Mouse (Mus musculus) hindbrain, postnatal 0 days (tissue): ENCODE data around the gene Vps8. TPM values are rescaled to one million over a fixed set of nuclear protein-coding genes. Genes with fewer than 3 reads are reported as not detected.

ENCODE experiments used
- ATAC-seq: fragments of 200-750 bp; cut with Nextera tagmentation; 2 replicates; pipeline ENCODE4 v1.8.0; 2017; ENCODE audit warnings: mild to moderate bottlenecking, moderate TSS enrichment, moderate library complexity
- DNase-seq: peaks from one replicate; pipeline ENCODE4 v3.0.0-alpha.2; 2015; ENCODE audit warnings: low spot score
- H3K27ac ChIP-seq: fragments of 300-500 bp; sonication (generic); 2 replicates; pipeline ENCODE4 v1.5.1; 2014; ENCODE audit warnings: mild to moderate bottlenecking
- H3K27me3 ChIP-seq: fragments of 300-500 bp; sonication (generic); 2 replicates; pipeline ENCODE4 v1.6.1; 2014; ENCODE audit warnings: low read length, mixed read lengths; ENCODE audit not compliant: insufficient read depth
- H3K36me3 ChIP-seq: fragments of 300-500 bp; sonication (generic); 2 replicates; pipeline ENCODE4 v1.6.1; 2014; ENCODE audit warnings: low read length, mixed read lengths; ENCODE audit not compliant: insufficient read depth
- H3K4me1 ChIP-seq: fragments of 300-500 bp; sonication (generic); 2 replicates; pipeline ENCODE4 v1.6.1; 2014; ENCODE audit warnings: antibody characterized with exemption, low read length, mixed read lengths; ENCODE audit not compliant: insufficient read depth
- H3K4me2 ChIP-seq: fragments of 300-500 bp; sonication (generic); 2 replicates; pipeline ENCODE4 v1.6.1; 2014; ENCODE audit warnings: low read depth, mild to moderate bottlenecking, low read length, moderate library complexity, mixed read lengths
- H3K4me3 ChIP-seq: fragments of 300-500 bp; sonication (generic); 2 replicates; pipeline ENCODE4 v1.5.1; 2014; ENCODE audit warnings: low read length
- H3K9ac ChIP-seq: fragments of 300-500 bp; sonication (generic); replicated peaks from 2 replicates; pipeline ENCODE4 v1.6.1; 2014; ENCODE audit warnings: mild to moderate bottlenecking, low read length, moderate library complexity, mixed read lengths
- H3K9me3 ChIP-seq: fragments of 300-500 bp; sonication (generic); 2 replicates; pipeline ENCODE4 v1.6.1; 2016; ENCODE audit warnings: low read length, mixed read lengths
- CTCF ChIP-seq: IDR thresholded peaks from 2 replicates; pipeline ENCODE4 v1.5.1; 2016; ENCODE audit warnings: antibody characterized with exemption, control low read depth, low read depth
- WGBS: fragments of 180-500 bp; shearing (Covaris S2); extraction: QIAGEN DNeasy Blood & Tissue Kit; methylation state at CpG from one replicate; pipeline ENCODE4 v1.1.7; 2014; 5-methylcytosine and 5-hydroxymethylcytosine counted together
- polyA plus RNA-seq: library from polyadenylated mRNA; unstranded; fragments of >200 nt; fragmentation: Nextera tagmentation; extraction: Ambion mirVana; gene quantifications from 2 replicates; pipeline ENCODE4 v1.2.1, GENCODE M21; 2015
- total RNA-seq: library from RNA; depleted of rRNA; stranded (reverse); fragments of >200 nt; gene quantifications from 2 replicates; pipeline ENCODE4 v1.2.3, GENCODE M21; 2014

The Vps8 gene
- total and polyA plus RNA-seq, 2 experiments from 2014 or later = 21.2 to 39.9 TPM

DNA sequence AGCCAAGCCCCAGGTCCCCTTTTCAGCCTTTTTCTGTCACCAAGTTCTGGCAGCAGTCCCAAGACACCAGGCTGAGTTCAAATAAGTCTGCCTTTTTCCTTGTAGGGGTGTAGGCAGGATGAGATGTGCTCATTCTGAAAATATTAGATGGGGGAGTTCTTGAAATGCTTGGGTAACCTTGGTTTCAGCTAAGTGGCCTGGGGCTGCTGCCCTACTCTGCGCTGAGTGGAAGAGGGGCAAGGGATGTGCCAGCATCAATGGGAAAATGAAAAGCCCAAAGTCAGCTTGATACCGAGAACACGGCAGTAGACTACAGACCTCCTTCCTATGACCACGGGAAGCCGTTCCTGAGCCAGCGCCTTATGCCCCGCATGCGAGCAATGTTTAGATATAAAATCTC, 7.8 kb upstream of the Vps8 start:
- DNase-seq (no peak), ATAC-seq (no peak)
- H3K9ac ChIP-seq = no peak overlapping the region
- no peaks in the 10 kb centered on the region for H3K36me3 ChIP-seq
- no peak overlapping the region for H3K4me3 ChIP-seq
- no peak overlapping the region for H3K27ac ChIP-seq
- no peaks in the 10 kb centered on the region for H3K9me3 ChIP-seq
- 93% methylated on average over 8 of the region's 8 CpGs for WGBS
- no peak overlapping the region for H3K4me2 ChIP-seq
- no peaks in the 10 kb centered on the region for H3K4me1 ChIP-seq
- no peaks in the 10 kb centered on the region for H3K27me3 ChIP-seq
- TF ChIP-seq CTCF = no peak

DNA sequence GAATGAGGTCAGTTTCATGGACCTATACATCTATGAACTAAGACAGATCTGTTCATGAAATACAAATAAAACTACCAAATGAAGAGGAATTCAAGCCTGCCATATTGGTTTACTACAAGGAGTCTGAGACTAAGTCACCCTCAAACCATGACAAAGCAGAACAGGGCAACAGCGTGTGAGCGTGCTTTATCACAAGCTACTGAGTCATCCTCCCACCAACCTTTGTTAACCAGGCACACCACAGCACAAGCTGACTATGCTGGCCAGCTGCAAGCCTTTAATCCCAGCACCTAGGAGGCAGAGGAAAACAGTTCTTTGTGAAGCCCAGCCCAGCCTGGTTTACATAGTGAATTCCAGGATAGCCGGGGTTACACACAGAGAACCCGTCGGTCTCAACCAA, 4.9 kb upstream of the Vps8 start:
- no peaks in the 10 kb centered on the region for H3K4me1 ChIP-seq
- no peak for TF ChIP-seq CTCF

DNA sequence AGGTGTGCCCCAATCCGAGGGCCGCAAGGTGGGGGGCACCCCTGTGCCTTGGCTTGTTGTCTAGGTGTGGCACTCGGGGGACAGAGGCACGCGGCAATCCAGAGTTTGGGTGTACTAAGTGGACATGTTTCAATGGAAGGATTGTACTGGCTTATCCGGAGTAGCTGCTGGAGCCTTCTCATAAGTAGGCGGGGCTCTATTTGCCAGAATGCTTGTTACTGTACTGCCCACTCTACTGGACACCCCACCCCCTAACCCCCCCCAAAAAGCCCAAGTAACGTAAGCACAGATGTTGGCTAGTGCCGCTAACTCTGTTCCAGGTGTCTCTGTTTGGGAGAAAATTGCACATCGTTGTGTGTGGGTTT, 610 bp downstream of the Vps8 start:
- Histone ChIP-seq H3K4me1 (peaks cover 3% of the 10 kb centered on the region; the same call in 1 of the 2 replicates), H3K27ac (peak overlapping the region; percentile 69; the same call in 1 of the 2 replicates), H3K9ac (peak overlapping the region; percentile 80), H3K4me2 (peak overlapping the region; percentile 98), H3K9me3 (no peaks in the 10 kb centered on the region), H3K27me3 (no peaks in the 10 kb centered on the region), H3K4me3 (peak overlapping the region; percentile 87), H3K36me3 (no peaks in the 10 kb centered on the region)
- ATAC-seq (peak; percentile 74), DNase-seq (peak; percentile 44)
- no peak for TF ChIP-seq CTCF
- WGBS = 1% methylated on average over 10 of the region's 10 CpGs

More for the DNA sequence above, 4.9 kb upstream of the Vps8 start:
- H3K4me2 ChIP-seq = no peak overlapping the region
- H3K9me3 ChIP-seq = no peaks in the 10 kb centered on the region
- DNase-seq (no peak), ATAC-seq (no peak)
- H3K4me3 ChIP-seq = no peak overlapping the region
- 53% methylated on average over 5 of the region's 5 CpGs for WGBS
- H3K36me3 ChIP-seq = no peaks in the 10 kb centered on the region
- no peak overlapping the region for H3K9ac ChIP-seq
- no peak overlapping the region for H3K27ac ChIP-seq
- no peaks in the 10 kb centered on the region for H3K27me3 ChIP-seq

DNA sequence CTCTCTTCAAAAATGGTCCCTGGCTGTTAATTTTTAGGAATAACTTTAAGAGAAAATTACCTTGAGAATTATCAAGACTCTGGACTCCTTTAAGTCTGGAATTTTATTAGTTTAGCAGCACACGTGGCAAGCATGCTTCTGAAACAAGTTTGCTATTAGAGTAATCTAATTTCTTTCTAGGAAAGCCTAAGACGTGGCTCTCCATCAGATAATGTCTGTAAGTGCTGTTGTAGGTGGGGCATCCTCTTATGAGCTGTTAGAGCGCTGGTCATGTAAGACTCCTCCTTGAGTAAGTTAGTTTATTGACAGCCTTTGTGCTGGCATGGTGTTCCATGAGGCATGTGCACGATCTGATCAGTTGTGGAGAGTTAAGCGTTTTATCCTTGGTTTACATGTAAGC, 5.2 kb downstream of the Vps8 start:
- Histone ChIP-seq H3K9ac (no peak overlapping the region), H3K9me3 (no peaks in the 10 kb centered on the region), H3K4me1 (peaks cover 3% of the 10 kb centered on the region; the same call in 1 of the 2 replicates), H3K36me3 (no peaks in the 10 kb centered on the region), H3K27ac (no peak overlapping the region), H3K4me2 (no peak overlapping the region), H3K4me3 (no peak overlapping the region), H3K27me3 (no peaks in the 10 kb centered on the region)
- TF ChIP-seq CTCF = no peak
- 85% methylated on average over 5 of the region's 5 CpGs for WGBS
- no peak for DNase-seq
- no peak for ATAC-seq

DNA sequence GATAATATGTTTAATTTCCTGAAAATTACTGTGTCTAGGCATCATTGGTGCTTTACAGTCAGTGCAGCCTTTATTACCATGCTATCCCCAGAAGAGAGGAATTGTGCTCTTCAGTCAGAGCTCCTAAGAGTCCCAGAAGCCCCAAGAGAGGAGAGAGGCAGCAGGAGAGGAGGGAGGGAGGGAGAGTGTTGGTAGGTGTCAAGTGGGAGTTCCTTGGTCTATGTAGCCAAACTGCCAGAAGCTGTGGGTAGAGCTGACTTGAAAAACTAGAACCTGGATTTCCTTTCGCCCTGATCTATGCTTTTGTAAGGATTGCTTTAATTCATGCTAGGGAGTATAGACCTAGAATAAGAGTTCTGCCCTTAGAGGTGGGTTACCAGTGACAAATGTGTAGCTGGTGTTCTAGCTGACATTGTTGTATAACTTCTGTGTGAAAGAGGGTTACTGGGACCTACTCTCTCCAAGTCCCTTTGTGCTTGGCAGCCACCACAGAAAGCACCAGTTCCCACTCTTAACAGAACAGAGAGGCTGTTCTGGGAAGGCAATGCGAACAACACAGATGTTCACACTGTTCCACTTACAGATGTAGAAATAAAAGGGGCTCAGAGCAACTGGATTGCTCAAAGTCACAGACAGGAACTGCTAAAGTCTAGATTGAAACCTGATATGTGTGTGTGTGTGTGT, 7.6 kb downstream of the Vps8 start:
- ATAC-seq (no peak), DNase-seq (no peak)
- Histone ChIP-seq H3K4me1 (no peaks in the 10 kb centered on the region), H3K4me3 (no peak overlapping the region), H3K9ac (no peak overlapping the region), H3K36me3 (no peaks in the 10 kb centered on the region), H3K27me3 (no peaks in the 10 kb centered on the region), H3K4me2 (no peak overlapping the region), H3K27ac (no peak overlapping the region), H3K9me3 (no peaks in the 10 kb centered on the region)
- TF ChIP-seq CTCF = no peak
- WGBS = 91% methylated on average over 2 of the region's 2 CpGs

DNA sequence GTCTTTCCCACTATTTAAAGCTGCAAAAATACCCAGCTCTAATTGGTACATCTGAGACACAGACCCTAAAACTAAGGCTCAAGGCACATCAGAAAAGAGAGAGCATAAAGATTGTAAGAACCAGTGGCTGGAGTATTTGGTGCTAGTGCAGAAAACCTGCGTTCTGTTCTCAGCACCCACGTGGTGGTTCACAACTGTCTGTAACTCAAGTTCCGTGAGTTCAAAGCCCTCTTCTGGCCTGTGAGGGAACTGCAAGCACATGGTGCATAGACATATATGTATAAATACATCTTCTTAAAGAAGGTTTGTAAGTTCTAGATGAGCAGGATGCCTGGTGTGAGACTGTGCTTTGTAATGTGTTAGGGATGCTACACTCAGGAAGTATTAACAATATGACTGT, 8.7 kb downstream of the Vps8 start:
- H3K27ac ChIP-seq = no peak overlapping the region
- no peak for DNase-seq

DNA sequence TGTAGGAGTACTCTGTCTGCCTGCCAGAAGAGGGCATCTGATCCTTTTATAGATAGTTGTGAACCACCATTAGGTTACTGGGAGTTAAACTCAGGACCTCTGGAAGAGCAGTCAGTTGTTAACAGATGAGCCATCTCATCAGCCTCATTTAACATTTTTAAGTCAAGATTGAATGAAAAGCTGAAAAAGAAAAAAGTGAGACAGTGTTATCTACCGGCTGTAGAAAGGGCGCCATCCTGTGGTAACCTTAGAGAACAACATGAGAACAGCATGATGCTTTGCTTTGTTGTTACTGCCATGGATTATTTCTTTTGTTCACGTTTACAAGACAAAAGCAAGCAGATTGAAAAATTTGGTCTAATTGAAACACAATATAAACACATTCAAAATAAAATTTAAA, 10.6 kb downstream of the Vps8 start:
- no peaks in the 10 kb centered on the region for H3K27me3 ChIP-seq
- H3K4me1 ChIP-seq = no peaks in the 10 kb centered on the region
- H3K27ac ChIP-seq = no peak overlapping the region
- H3K9ac ChIP-seq = no peak overlapping the region
- H3K4me2 ChIP-seq = no peak overlapping the region
- no peak for ATAC-seq
- DNase-seq = peak; percentile 50
- H3K4me3 ChIP-seq = no peak overlapping the region
- H3K36me3 ChIP-seq = peaks cover 4% of the 10 kb centered on the region; the same call in 1 of the 2 replicates
- peak; percentile 60 for TF ChIP-seq CTCF
- H3K9me3 ChIP-seq = no peaks in the 10 kb centered on the region
- 44% methylated on average over 3 of the region's 3 CpGs for WGBS

More for the DNA sequence above, 8.7 kb downstream of the Vps8 start:
- Histone ChIP-seq H3K9me3 (no peaks in the 10 kb centered on the region), H3K4me1 (no peaks in the 10 kb centered on the region), H3K9ac (no peak overlapping the region), H3K36me3 (no peaks in the 10 kb centered on the region), H3K4me2 (no peak overlapping the region), H3K4me3 (no peak overlapping the region), H3K27me3 (no peaks in the 10 kb centered on the region)
- 89% methylated on average over 3 of the region's 3 CpGs for WGBS
- TF ChIP-seq CTCF = peak; percentile 32; the same call in 1 of the 2 replicates
- no peak for ATAC-seq
